Mouse (Mus musculus): ENCODE data around the gene Lcp1. TPM values are rescaled to one million over a fixed set of nuclear protein-coding genes. Genes with fewer than 3 reads are reported as not detected.
A peak's percentile ranks its signal among the peaks of the same experiment; 100 is the strongest.
"Not testable (repeated sequence)": the region's sequence is repeated elsewhere in the genome, so short reads cannot be mapped to it uniquely, and the experiment has no call there.

The Lcp1 gene
- 13.0 and 16.5 TPM in 2 replicates for polyA plus RNA-seq (2014; fragmentation: Nextera tagmentation; extraction: Ambion mirVana)

- peak; percentile 81 for DNase-seq (ENCODE audit: low spot score)
- peak within 1 kb of the TSS; percentile 58 for H3K9ac ChIP-seq (ENCODE audit: low read length)
- H3K4me3 ChIP-seq (ENCODE audit: low read depth, low read length), result peak within 1 kb of the TSS; percentile 52
- no peak within 1 kb of the TSS for H3K27ac ChIP-seq (ENCODE audit: low read depth, low read length)
- H3K4me2 ChIP-seq (ENCODE audit: low read length), result peak within 1 kb of the TSS; percentile 72
- H3K36me3 ChIP-seq (ENCODE audit: control insufficient read depth, insufficient read depth, low read length), result no peaks in the 10 kb centered on the region
- under 1% methylated on average over 39 of the region's 42 CpGs for WGBS
- ATAC-seq, result peak; percentile 93
- no peaks in the 10 kb centered on the region for H3K9me3 ChIP-seq (replicated peaks; ENCODE audit: control insufficient read depth, low read length)
- no peaks in the 10 kb centered on the region for H3K27me3 ChIP-seq (replicated peaks; ENCODE audit: control insufficient read depth, insufficient read depth, low read length)
- peaks cover 8% of the 10 kb centered on the region; the same call in 1 of the 2 replicates for H3K4me1 ChIP-seq (ENCODE audit: control insufficient read depth, insufficient read depth, low read length)
These were observed at the start of gene Lcp1, which contains the start of gene Lrrc63 for GRCm38 (mm10) chr14:75130501-75131318. Gene Lcp1 (plus strand): TSS chr14:75131101. Gene Lrrc63 (minus strand): TSS chr14:75130881.

- no peaks in the 10 kb centered on the region for H3K27me3 ChIP-seq (replicated peaks; ENCODE audit: control insufficient read depth, insufficient read depth, low read length)
- H3K9me3 ChIP-seq (replicated peaks; ENCODE audit: control insufficient read depth, low read length), result no peaks in the 10 kb centered on the region
- ATAC-seq (no peak), DNase-seq (ENCODE audit: low spot score) (no peak)
- H3K4me3 ChIP-seq (ENCODE audit: low read depth, low read length), result no peak overlapping the region
- no peak overlapping the region for H3K27ac ChIP-seq (ENCODE audit: low read depth, low read length)
- H3K4me1 ChIP-seq (ENCODE audit: control insufficient read depth, insufficient read depth, low read length), result no peaks in the 10 kb centered on the region
- no peak overlapping the region for H3K4me2 ChIP-seq (ENCODE audit: low read length)
- H3K36me3 ChIP-seq (ENCODE audit: control insufficient read depth, insufficient read depth, low read length), result no peaks in the 10 kb centered on the region
- H3K9ac ChIP-seq (ENCODE audit: low read length), result no peak overlapping the region
- 95% methylated on average over 5 of the region's 5 CpGs for WGBS
These were observed 27.9 kb upstream of the Lcp1 start for GRCm38 (mm10) chr14:75102956-75103355.

DNA sequence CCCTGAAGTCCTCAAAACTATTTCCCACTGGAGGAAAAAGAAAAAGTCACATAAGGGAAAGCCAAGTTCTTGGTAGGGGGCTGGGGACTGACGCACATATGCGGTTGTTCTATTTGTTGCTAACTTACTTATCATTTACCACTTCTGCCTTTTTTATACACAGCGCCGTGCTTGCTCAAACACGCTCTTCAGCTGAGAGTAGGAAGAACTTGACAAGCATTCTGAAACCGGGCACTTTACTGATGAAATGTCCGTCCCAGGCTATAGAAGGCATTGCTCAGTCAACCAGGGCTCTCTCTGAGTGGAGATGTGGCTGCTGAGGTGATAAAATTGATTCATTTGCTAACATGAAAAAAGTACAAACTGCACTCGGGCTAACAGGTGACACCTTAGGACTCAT lies 9.2 kb upstream of the Lcp1 start:
- Histone ChIP-seq H3K4me1 (ENCODE audit: control insufficient read depth, insufficient read depth, low read length) (no peaks in the 10 kb centered on the region), H3K36me3 (ENCODE audit: control insufficient read depth, insufficient read depth, low read length) (no peaks in the 10 kb centered on the region), H3K27me3 (replicated peaks; ENCODE audit: control insufficient read depth, insufficient read depth, low read length) (no peaks in the 10 kb centered on the region), H3K4me2 (ENCODE audit: low read length) (no peak overlapping the region), H3K9me3 (replicated peaks; ENCODE audit: control insufficient read depth, low read length) (no peaks in the 10 kb centered on the region), H3K27ac (ENCODE audit: low read depth, low read length) (no peak overlapping the region), H3K9ac (ENCODE audit: low read length) (no peak overlapping the region), H3K4me3 (ENCODE audit: low read depth, low read length) (no peak overlapping the region)
- WGBS, result 88% methylated on average over 8 of the region's 8 CpGs
- ATAC-seq, result no peak
- DNase-seq (ENCODE audit: low spot score), result no peak

DNA sequence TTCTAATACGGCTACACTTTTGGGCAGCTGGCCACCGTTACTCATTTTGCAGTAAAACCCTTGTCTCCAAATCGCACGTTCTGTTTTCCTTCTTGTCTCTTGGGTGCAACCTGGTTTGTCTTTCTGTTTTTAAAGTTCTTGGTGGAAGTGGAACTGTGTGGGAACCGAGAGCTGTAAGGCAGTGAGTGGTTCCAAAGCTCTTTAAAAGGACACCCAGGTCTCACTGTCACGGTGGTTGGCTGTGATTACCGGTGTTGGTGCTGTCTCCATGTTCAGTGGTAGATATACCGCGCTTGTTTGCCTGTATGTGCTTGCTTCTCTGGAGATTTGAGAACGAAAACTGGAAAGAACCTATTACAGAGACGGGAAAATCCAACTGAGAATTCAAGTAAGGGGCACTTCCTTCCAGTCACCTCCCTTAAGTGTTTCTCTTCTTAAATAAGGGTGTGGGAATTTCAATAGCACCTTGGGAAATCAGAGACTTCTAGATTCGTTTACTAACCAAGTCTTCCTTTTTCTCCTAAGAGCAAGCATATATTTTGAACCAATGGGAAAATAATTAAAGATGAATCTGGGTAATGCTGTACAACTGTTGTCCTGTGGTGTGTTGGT lies 529 bp downstream of the Lcp1 start:
- WGBS, result 5% methylated on average over 12 of the region's 12 CpGs
- DNase-seq (ENCODE audit: low spot score), result peak; percentile 3
- H3K4me2 ChIP-seq (ENCODE audit: low read length), result peak overlapping the region; percentile 72
- no peaks in the 10 kb centered on the region for H3K36me3 ChIP-seq (ENCODE audit: control insufficient read depth, insufficient read depth, low read length)
- no peak for ATAC-seq
- H3K9ac ChIP-seq (ENCODE audit: low read length), result 0 out of 2 replicates have a peak overlapping the region, but pooled peaks have one; percentile 5
- H3K9me3 ChIP-seq (replicated peaks; ENCODE audit: control insufficient read depth, low read length), result no peaks in the 10 kb centered on the region
- H3K4me3 ChIP-seq (ENCODE audit: low read depth, low read length), result peak overlapping the region; percentile 52
- H3K27me3 ChIP-seq (replicated peaks; ENCODE audit: control insufficient read depth, insufficient read depth, low read length), result no peaks in the 10 kb centered on the region
- no peak overlapping the region for H3K27ac ChIP-seq (ENCODE audit: low read depth, low read length)
- H3K4me1 ChIP-seq (ENCODE audit: control insufficient read depth, insufficient read depth, low read length), result peaks cover 8% of the 10 kb centered on the region; the same call in 1 of the 2 replicates

GRCm38 (mm10) chr14:75136119-75136966 lies 5.4 kb downstream of the Lcp1 start:
- Histone ChIP-seq H3K9ac (ENCODE audit: low read length) (no peak overlapping the region), H3K4me2 (ENCODE audit: low read length) (no peak overlapping the region), H3K4me3 (ENCODE audit: low read depth, low read length) (no peak overlapping the region), H3K9me3 (replicated peaks; ENCODE audit: control insufficient read depth, low read length) (no peaks in the 10 kb centered on the region), H3K27ac (ENCODE audit: low read depth, low read length) (no peak overlapping the region), H3K36me3 (ENCODE audit: control insufficient read depth, insufficient read depth, low read length) (no peaks in the 10 kb centered on the region), H3K4me1 (ENCODE audit: control insufficient read depth, insufficient read depth, low read length) (peaks cover under 1% of the 10 kb centered on the region; the same call in 1 of the 2 replicates), H3K27me3 (replicated peaks; ENCODE audit: control insufficient read depth, insufficient read depth, low read length) (no peaks in the 10 kb centered on the region)
- ATAC-seq (no peak), DNase-seq (ENCODE audit: low spot score) (no peak)
- 88% methylated on average over 25 of the region's 25 CpGs for WGBS

- DNase-seq (ENCODE audit: low spot score) (no peak), ATAC-seq (no peak)
- no peak overlapping the region for H3K9ac ChIP-seq (ENCODE audit: low read length)
- H3K4me1 ChIP-seq (ENCODE audit: control insufficient read depth, insufficient read depth, low read length), result no peaks in the 10 kb centered on the region
- WGBS, result 73% methylated on average over 10 of the region's 10 CpGs
- H3K4me3 ChIP-seq (ENCODE audit: low read depth, low read length), result no peak overlapping the region
- H3K36me3 ChIP-seq (ENCODE audit: control insufficient read depth, insufficient read depth, low read length), result no peaks in the 10 kb centered on the region
- no peaks in the 10 kb centered on the region for H3K9me3 ChIP-seq (replicated peaks; ENCODE audit: control insufficient read depth, low read length)
- H3K27me3 ChIP-seq (replicated peaks; ENCODE audit: control insufficient read depth, insufficient read depth, low read length), result no peaks in the 10 kb centered on the region
- no peak overlapping the region for H3K27ac ChIP-seq (ENCODE audit: low read depth, low read length)
- H3K4me2 ChIP-seq (ENCODE audit: low read length), result no peak overlapping the region
These were observed 7.6 kb downstream of the Lcp1 start for GRCm38 (mm10) chr14:75138503-75138902.

GRCm38 (mm10) chr14:75139225-75139624 lies 8.3 kb downstream of the Lcp1 start:
- Histone ChIP-seq H3K4me3 (ENCODE audit: low read depth, low read length) (no peak overlapping the region), H3K9ac (ENCODE audit: low read length) (no peak overlapping the region), H3K27me3 (replicated peaks; ENCODE audit: control insufficient read depth, insufficient read depth, low read length) (no peaks in the 10 kb centered on the region), H3K27ac (ENCODE audit: low read depth, low read length) (no peak overlapping the region), H3K36me3 (ENCODE audit: control insufficient read depth, insufficient read depth, low read length) (no peaks in the 10 kb centered on the region), H3K4me2 (ENCODE audit: low read length) (no peak overlapping the region), H3K4me1 (ENCODE audit: control insufficient read depth, insufficient read depth, low read length) (no peaks in the 10 kb centered on the region), H3K9me3 (replicated peaks; ENCODE audit: control insufficient read depth, low read length) (no peaks in the 10 kb centered on the region)
- ATAC-seq, result no peak
- 87% methylated on average over 2 of the region's 2 CpGs for WGBS
- no peak for DNase-seq (ENCODE audit: low spot score)

- H3K4me2 ChIP-seq (ENCODE audit: low read length); H3K27me3 ChIP-seq (replicated peaks; ENCODE audit: control insufficient read depth, insufficient read depth, low read length); ATAC-seq; H3K4me3 ChIP-seq (ENCODE audit: low read depth, low read length); H3K27ac ChIP-seq (ENCODE audit: low read depth, low read length); H3K4me1 ChIP-seq (ENCODE audit: control insufficient read depth, insufficient read depth, low read length); H3K9me3 ChIP-seq (replicated peaks; ENCODE audit: control insufficient read depth, low read length); DNase-seq (ENCODE audit: low spot score); H3K36me3 ChIP-seq (ENCODE audit: control insufficient read depth, insufficient read depth, low read length); H3K9ac ChIP-seq (ENCODE audit: low read length): not testable (repeated sequence)
- WGBS, result 84% methylated on average over 2 of the region's 2 CpGs
These were observed 16.8 kb downstream of the Lcp1 start for GRCm38 (mm10) chr14:75147706-75148105.
